Mouse (Mus musculus) layer of hippocampus, postnatal 10 days (tissue): ENCODE measurements around the gene Vsx2. TPM values are rescaled to one million over a fixed set of nuclear protein-coding genes. Genes with fewer than 3 reads are reported as not detected.

ENCODE experiments used
- DNase-seq, 2 experiments: peaks; one replicate each; pipeline ENCODE4 v3.0.0; 2021; ENCODE audit warnings: low spot score in 2 of 2
- total RNA-seq, 2 experiments: library from RNA; stranded (reverse); gene quantifications; 2 replicates each; pipeline ENCODE4 v1.2.3; 2021

Gene Vsx2
- total RNA-seq, 2 experiments from 2014 or later: 0.11 to 0.27 TPM

GRCm38 (mm10) chr12:84640654-84641053 lies 71.1 kb downstream of the Vsx2 start, which contains the start of gene Vrtn:
Gene Vrtn (plus strand): TSS chr12:84641019.
- DNase-seq: no peak

Other genes with a start within 250 kb of the Vsx2 start
- 10 to 100 TPM; 26.2 to 28.3 TPM for gene Coq6, start 208.1 kb upstream of the Vsx2 start, total RNA-seq
- 10 to 100 TPM in 1 of 2 experiments, 1 to 10 TPM in 1; 9.4 to 10.5 TPM for gene Fam161b, start 207.9 kb upstream of the Vsx2 start, total RNA-seq
- gene Entpd5, start 160.7 kb upstream of the Vsx2 start, total RNA-seq: 10 to 100 TPM; 22.0 to 25.1 TPM
- gene Bbof1, start 160.7 kb upstream of the Vsx2 start, total RNA-seq: 1 to 10 TPM; 6.8 to 8.7 TPM
- 10 to 100 TPM; 12.0 to 14.5 TPM for gene Rnf113a2, start 152.6 kb upstream of the Vsx2 start, total RNA-seq
- gene Aldh6a1, start 118.8 kb upstream of the Vsx2 start, total RNA-seq: 10 to 100 TPM; 38.2 to 40.3 TPM
- gene Lin52, start 118.3 kb upstream of the Vsx2 start, total RNA-seq: 10 to 100 TPM; 15.4 to 17.7 TPM
- 10 to 100 TPM; 11.7 to 13.2 TPM for gene Abcd4, start 47.7 kb downstream of the Vsx2 start, total RNA-seq
- gene Vrtn, start 71.3 kb downstream of the Vsx2 start, total RNA-seq: not detected
- 10 to 100 TPM in 1 of 2 experiments, 1 to 10 TPM in 1; 9.2 to 10.7 TPM for gene Syndig1l, start 129.1 kb downstream of the Vsx2 start, total RNA-seq
- 10 to 100 TPM; 36.7 to 38.0 TPM for gene Npc2, start 203.4 kb downstream of the Vsx2 start, total RNA-seq
- 10 to 100 TPM; 53.6 to 62.5 TPM for gene Isca2, start 203.5 kb downstream of the Vsx2 start, total RNA-seq